Mouse (Mus musculus) retina, postnatal 1 day (tissue): ENCODE data around the gene Foxo6.

ENCODE experiments used
- DNase-seq: peaks from one replicate; pipeline ENCODE4 v3.0.0-alpha.2; 2012

The Foxo6 gene

DNA sequence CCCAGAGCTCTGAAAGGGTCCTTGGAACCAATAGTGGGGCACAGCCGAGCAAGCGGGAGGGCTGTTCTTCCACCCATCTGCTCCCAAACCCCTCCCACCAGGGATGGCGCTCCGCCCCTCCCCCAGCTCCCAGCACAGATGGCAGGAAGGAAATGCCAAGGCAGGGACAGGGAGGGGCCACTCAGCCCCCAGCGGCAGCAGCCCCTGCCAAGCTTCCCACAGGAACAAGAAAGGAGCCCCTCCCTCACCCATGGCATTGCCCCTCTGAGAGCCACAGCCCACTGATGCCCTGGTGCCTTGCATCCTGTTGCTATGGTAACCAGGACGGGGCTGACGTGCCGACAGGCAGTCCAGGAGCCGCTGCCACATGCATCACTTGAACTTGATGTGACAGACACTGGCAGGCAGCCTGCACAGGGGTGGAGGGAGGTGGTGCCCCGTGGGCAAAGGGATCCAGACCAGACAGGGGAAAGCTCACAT is 44.3 kb downstream of the Foxo6 start:
- DNase-seq, result peak; percentile 99

DNA sequence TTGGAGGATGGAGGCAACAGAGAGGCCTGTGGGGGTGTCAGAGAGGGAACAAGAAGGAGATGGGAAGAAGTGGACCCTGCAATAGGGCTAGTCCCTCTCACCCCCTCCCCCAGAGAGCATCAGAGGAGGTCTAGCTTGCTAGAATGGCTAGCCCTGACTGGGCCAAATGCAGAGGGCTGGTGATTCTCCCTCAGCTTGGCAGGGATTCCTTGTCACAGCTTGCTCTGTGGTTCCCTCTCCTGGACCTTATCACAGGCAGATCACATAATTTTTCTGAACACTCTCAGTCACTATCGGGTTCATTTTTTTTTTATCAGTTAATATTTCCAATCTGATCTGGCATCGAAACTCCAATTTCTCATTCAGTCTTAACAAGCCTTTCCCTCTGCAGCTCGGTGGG is 46.0 kb downstream of the Foxo6 start:
- DNase-seq, result no peak

DNA sequence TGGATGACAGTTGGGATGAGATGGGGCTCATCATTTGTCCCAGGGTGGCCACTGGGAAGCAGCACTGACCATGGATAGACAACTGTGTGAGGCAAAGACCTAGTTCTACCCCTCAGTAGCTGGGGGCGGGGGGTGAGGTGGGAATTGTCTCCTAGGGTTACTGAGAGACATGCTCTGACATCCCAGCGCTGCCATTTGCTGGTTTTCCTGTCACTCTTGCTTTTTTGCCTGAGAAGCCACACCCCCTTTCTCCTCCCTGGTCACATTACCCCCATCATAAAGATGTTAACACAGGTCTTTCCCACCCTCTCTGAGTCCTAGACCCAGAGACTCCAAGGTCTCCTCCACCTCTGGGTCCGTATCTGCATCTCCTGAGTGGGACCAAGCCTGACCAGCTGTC is 47.7 kb downstream of the Foxo6 start:
- DNase-seq, result peak; percentile 59

DNA sequence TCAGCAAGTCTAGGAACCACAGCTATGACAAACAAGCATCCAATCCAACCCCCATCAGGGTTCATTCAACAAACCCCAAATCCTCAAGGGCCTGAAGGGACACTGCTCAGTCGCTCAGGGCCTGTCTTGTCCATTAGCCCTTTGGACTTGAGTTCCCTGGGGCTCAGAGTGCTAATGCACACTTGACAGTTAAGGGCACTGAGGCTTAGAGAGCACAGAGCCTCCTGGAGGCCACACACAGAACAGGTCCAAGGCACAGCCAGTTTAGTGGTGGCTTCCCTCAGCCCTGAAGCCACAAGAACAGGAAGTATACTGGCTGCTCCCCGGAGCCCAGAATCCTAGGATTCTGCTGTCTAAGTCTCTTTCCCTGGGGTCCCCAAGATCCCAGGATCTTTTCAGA is 53.9 kb downstream of the Foxo6 start:
- DNase-seq, result peak; percentile 50

DNA sequence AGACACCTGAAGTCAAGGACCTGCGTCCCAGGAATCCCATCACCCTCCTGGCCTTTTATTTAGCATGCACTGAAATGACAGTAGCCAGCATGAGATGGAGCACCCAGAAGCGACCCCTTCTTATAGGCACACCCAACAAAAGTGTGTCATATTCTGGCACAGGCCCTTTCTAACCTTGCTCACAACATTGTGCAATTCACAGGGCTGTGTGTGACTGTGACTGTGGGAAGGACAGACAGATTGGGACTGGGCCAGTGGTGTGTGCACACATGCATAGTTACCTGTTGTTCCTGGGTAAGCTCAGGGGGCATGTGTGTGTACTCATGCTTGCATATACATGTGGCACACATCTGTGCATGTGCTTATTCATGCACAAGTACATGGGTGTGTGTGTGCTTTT is 54.6 kb downstream of the Foxo6 start:
- no peak for DNase-seq

DNA sequence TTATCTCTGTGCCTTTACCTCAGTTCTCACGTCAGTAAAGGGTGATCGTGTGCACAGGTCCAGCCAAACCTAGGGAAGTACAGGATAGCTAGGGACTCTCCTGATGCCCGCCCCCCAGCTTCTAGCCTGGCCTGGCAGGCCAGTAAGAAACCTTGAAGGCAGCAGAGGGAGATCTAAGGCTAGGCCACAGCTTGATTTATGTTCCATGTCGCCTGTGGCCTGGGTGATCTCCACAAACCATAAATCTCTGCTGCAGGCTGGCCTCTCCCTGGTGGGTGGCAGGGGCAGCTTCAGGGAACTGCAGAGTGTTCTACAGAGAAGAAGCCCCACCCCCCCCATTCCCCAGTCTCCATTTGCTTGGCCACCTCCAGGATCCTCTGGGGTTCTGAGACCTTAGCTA is 55.2 kb downstream of the Foxo6 start:
- no peak for DNase-seq

DNA sequence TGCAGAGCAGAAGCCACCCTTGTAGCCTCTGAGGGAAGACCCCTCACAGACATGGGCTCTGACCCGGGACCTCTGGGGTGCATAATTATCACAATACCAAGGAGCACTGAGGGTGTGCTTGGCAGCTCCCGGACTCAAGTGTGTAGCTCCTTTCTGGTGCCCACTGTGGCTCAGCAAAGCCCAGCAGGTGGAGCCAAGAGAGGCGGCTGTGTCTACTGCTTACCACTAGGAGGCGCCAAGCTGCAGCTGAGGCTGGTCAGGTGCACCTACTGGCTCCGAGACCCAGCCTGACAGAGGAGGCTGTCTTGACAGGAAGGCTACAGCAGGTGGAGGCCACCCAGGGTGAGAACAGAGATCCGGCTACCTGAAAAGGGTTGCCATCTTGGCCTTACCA is 56.9 kb downstream of the Foxo6 start:
- peak; percentile 85 for DNase-seq

DNA sequence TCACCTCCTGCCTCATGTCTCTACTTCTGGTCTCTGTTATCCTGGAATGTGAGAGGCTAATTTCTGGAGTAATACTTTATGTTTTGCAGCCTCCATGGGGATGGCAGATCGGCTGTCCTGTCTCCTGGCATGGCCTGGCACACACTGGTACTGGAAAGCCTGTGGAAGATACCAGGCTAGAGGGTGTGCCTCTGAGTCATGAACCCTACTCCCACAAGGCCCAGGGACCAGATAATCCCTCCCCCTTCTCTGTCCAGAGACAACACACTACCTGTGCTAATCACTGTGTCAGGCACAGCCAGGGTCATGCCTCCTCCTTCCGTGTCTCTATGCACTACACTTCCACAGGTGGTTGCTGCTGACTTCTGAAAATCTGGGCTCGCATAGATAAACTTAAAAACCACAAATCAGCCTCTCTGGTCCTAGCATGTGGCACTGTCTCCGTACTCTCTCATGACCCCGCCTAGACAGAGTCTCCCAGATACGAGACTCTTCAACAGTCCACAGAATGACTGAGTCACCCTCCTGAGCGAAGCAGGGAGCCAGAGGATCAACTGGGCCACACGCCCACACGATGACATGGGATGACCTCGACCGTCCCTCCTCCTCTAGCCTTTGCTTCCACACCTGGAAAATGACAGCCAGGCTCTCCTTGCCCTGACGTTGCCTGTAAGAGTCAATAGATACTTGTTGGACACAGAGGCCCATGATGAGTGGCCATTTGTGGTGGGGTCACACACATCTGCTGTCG is 57.5 kb downstream of the Foxo6 start:
- no peak for DNase-seq

DNA sequence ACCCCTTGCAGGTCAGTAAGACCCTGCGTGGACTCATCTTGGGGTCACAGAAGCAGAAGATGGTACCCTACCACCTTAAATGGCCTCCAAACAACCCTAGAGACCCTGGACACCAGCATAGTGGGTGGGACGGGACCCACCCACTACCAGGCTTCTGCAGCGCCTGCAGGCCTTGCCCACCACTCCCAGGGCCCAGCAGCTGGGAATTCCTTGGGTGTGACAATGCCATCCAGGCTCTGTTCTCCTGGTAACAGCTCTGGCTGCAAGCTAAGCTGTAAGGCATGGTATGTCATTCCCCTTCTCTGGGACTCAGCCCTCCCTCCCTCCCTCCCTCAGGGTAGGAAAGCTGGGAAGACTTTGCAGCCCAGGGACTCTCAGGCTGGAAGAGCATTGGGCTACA is 58.5 kb downstream of the Foxo6 start:
- no peak for DNase-seq

DNA sequence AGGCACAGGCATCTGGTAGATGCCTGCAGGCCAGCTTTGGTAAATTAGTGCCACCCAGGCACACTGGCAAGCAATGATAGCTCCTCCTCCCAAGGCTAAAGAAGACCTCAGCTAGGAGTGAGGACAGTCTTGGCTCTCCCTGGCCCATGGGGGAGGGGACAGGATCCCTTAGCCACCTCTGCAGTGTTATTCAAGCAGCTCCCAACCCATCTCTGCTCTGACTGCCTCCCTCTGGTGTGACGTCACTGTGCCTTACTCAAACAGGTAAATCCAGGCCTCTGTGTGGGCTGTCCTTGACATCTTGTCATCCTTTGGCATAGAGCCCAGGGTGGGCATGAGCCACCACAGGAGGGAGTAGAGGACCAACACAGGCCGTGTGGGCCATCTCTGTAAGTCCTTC is 59.9 kb downstream of the Foxo6 start:
- peak; percentile 55 for DNase-seq

DNA sequence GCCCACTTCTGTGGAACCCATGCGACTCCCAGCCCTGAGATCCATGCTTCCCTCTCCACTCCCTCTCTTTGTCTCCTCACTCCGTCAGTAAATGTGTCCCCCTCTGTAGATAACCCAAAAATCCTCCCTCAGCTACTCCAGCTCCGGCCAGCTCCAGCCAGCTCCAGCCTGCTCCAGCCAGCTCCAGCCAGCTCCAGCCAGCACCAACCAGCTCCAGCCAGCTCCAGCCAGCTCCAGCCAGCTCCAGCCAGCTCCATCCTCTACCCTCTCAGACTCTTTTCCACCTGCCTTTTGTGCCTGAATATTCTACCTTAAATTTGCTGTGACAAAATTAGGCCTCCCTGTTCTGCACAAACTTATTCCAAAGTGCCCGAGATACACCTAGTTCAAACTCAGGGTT is 60.5 kb downstream of the Foxo6 start:
- no peak for DNase-seq

DNA sequence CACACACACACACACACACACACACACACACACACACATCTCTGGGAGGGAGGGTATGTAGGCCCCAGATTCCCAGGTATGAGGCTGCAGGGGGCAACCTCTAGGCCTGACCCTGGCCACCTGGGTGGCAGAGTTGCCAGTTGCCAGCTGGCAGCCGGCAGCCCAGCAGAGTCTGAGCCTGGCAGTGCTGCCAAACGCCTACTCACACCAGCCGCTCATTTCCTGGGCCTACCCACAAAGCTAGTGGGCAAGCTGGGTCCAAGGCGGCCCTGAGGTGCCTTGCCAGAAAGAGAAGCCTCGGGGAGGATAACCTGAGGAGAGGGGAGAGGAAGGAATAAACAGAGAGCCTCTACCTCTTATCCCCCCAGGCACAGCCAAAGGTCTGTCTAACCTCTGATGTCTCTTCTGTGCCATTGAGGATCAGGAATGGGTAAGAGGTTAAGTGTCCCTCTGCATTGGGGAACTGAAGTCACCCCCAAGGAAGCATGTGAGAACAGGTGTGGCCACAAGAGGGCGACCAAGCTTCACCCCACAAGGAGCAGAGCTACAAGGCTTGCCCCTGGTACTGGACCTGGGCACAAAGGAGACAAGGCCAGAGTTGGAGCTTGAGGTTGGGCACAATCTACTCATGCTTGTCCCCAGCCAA is 61.9 kb downstream of the Foxo6 start:
- DNase-seq, result peak; percentile 83

DNA sequence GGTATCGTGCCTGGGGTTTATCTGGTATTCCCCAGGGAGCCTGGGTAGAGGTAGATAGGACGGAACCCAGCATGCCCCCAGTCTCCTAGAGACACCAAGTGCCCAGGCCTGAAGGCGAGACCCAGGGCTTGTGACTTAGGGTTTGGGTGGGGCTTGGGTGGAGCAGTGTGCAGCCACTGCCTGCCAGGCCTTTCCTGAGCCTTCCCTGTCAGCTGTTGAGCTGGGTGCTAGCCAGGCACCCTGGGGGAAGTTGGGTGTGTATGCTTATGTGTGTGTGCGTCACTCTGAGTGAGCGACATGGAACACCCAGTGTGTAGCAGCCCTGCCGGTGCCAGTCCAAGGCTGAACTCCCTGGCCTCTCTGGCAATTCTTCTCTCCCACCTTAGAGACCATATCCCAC is 63.3 kb downstream of the Foxo6 start:
- DNase-seq, result no peak

DNA sequence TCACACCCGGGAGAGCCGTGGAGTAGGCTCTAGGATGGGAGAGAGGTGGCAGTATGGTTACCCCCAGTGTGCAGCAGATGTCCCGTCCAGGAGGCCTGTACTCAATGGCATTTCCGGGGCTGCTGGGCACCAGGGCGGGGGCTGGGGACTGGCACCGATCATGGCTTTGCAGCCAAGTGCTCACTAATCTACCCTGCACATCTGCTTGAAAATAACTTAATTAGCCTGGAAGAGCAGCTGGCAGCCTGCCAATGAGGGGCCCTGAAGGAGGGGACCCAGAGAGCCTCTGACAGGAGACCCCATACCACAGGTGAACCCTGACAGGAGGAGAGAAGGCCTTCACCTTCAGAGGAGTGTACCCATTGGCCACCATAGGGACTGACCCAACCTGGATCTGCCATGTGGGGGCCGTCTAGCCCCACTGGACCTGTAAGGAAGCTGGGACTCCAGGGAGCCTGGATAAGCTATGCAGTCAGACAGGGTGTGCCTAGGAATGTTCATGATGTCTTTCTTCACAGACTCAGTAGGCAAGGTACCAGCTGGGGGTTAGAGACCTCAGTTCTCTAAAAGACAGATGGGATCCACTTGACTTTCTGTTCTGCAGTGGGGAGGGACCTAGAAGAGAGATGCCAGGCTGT is 63.9 kb downstream of the Foxo6 start:
- DNase-seq, result peak; percentile 45

DNA sequence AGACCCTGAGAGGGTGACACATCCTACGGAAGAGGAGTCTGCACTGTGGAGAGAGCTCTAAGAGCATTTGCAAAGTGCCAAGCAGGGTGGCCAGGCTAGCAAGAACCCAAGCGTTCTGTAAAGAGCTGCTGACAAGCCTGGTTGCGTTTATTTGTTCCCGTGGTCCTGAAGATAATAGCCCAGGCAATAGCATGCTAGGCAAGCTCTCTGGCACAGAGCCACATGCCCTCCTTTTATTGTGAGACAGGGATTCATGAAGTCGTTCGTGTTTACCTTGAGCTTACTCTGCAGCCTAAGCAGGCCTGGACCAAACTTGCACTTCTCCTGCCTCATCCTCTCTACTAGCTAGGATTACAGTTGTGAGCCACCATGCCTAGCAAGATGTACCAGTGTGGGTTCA is 65.4 kb downstream of the Foxo6 start:
- DNase-seq, result peak; percentile 83

DNA sequence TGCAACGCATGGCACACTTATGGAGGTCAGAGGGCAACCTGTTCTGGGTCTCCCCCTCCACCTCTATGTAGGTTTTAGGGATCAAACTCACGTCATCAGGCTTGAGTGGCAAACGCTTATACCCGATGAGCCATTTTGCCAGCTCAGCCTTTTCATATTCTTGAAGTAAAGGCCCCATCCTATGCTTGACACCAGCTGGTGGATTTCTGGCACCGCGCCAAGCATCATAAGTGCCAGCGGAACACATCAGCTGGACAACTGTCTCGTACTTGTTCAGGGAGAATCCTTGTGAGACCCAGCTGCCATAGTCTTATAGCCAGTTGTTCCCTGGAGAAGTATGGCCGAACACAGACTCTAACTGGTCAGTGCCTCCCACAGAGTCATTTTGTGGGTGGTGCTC is 68.3 kb downstream of the Foxo6 start:
- DNase-seq, result peak; percentile 65
